Mouse (Mus musculus): ENCODE results near the gene Rnf43.

GRCm38 (mm10) chr11:87665658-87666057 lies 3.1 kb downstream of the Rnf43 start:
- TF ChIP-seq CTCF (IDR thresholded peaks at IDR 0.05; ENCODE audit: extremely low read depth, insufficient read length, insufficient replicate concordance, low read depth, low read length) (no peak), POLR2A (IDR thresholded peaks at IDR 0.05; ENCODE audit: low read depth, low read length) (no peak)
